Mouse (Mus musculus): ENCODE measurements around the gene Cd7.
"Not testable (repeated sequence)": the region's sequence is repeated elsewhere in the genome, so short reads cannot be mapped to it uniquely, and the experiment has no call there.

The Cd7 gene

DNA sequence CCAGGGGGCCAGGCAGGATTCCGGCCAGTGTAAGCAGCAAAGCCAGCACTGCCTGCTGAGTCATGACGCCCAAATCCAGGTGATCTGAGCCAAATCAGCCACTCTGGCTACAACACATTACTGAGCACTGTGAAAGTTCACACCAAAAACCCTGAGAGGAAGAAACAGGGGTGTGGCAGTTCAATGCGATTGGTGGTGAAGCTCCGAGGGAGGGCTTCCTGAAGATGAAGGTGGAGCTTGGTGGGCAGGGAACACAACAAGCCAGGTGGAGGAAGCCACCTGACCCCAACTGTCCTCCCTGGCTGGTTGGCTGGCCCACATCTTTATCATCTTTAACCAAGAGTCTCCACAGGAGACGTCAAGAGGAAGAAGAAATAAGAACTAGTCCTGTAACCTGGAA is at the start of gene Cd7:
Cd7 (minus strand) TSS at position 117 of the 400 bp plus-strand sequence.
- DNase-seq = no peak

DNA sequence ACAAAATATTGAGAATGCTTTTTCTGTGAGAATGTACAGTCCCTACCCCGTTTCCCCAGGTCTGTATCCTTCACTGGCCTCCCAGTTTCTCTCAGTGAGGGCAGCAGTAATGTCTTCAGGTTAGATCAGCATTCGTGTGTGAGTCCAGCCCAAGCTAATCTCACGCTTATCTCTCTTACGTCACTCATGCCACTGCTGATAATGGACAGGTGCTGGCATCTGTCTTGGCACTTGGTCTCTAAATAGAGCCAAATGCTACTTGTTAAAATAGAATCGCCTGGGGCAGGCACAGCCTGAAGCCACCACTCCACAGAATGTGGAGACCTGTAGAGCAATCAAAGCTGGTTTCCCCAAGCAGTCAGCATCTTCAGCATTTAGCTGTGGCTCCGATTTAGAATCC is 49.8 kb upstream of the Cd7 start:
- DNase-seq = no peak

DNA sequence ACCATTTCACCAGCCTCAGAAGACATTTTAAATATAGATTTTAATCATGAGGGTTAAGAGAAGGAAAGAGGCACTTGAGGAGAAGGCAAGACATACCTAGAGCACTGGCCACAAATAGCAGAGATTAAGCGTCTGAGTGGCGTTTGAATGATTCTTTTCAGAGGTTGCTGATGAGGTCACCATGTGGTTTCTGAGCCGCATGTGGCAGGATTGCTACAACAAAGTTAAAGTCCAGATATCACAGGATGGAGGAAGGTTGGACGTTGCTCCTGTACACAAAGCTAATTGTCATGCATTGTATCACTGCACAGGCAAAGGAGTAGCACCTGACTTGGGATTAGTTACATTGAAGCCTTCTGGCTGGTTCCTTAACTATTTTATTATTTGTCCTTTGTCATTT is 47.1 kb upstream of the Cd7 start:
- DNase-seq = no peak

DNA sequence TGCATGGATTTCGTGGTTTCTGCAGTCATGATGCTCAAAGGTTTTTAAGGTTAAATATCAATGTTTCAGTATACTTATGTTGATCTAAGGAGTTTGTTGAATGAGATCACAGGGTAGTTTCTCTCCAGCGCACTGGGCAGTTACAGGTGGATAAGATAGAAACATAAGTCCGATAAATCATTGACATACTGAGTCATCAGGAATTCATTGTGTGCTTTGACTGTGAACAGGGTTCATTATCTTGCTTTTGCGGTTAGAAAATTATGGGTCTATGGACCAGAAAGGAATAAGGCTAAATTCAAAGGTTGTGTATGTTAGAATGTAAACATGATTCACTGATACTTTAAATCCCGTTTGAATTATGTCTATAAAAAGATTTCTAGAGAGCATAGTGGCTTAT is 46.0 kb upstream of the Cd7 start:
- no peak for DNase-seq

DNA sequence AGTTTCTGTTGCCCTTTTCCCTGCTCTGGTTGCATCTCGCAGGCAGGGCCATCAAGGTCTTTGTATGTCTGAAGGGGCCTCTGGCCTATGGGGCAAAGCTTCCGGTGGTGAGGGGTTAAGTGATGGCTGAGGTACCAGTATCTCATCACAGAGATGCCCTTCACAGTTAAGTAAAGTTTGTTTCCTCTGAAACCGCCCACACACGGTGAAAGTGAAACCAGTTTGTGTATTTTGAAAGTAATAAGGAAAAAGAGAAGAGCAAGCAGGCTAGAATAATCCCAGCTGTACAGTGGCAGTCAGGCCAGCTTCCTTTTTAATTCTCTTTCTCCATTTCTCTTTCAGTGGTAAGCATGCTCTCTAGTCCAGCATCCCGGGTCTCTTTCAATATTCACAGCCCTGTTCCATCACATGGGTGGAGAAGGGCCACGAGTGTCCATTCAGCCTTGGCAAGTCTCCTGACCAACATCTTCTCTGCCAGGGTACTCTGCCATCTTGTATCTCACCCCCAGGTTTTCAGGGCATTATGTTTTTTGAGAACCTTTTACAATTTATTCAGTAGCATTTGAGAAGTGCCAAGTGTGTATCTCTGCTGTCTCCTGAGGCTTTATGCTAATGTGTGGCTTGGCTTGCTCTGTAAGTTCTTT is 43.8 kb upstream of the Cd7 start:
- peak; percentile 78 to 80 for DNase-seq

DNA sequence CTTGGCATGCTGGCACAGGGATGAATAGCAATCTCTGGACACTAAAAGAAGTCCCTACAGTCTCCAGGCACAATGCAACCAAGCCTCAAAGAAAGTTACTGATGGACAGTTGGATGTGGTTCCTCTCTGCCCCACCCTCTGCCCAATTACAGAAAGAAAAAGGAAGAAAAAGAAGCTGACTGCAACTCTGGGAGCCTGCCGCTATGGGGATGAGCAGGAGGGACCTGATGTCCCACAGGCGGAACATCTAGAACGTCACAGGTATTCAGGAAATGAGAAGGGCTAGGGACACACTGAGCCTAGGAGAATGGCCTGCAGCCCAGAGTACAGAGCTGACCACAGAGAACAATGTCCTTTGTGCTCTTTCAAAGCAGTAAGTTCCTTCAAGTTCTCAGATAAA is 43.0 kb upstream of the Cd7 start:
- DNase-seq = no peak

DNA sequence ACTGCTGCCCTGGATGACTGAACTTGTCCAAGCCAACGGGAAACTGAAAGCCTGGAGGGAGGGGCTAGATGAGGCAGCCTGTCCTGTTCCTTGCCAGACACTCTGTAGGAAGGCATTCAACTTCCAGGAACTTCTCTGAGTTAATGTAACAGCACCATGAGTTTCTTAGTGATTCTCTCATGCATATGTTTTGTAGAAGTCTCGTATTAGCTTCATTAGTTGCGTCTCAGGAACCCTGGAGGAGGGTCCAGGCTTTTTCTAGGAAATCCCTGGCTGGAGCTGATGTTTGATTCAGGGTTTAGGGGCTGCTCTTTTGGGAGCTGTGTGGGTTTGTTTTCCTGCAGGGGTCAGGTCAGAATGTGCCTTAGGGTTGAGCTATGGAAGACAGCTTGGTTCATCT is 41.9 kb upstream of the Cd7 start, which contains the start of gene Sectm1a:
Sectm1a (minus strand) TSS at position 101 of the 400 bp plus-strand sequence.
- no peak for DNase-seq

DNA sequence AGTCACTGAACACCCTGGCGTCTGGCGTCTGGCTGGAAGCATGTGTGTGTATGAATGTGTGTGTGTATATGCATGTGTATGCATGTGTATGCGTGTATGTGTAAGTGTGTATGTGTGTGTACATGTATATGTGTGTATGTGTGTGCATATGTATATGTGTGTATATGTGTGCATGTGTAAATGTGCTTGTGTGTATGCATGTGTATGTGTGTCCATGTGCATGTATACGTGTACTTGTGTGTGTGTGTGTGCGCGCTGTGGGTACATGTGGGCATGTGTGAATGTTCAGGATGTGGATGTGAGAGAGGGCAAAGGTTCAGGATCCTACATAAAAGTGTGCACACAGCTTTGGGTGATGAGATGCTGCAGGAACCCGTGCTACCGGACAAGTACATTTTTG is 41.1 kb upstream of the Cd7 start:
- no peak for DNase-seq

DNA sequence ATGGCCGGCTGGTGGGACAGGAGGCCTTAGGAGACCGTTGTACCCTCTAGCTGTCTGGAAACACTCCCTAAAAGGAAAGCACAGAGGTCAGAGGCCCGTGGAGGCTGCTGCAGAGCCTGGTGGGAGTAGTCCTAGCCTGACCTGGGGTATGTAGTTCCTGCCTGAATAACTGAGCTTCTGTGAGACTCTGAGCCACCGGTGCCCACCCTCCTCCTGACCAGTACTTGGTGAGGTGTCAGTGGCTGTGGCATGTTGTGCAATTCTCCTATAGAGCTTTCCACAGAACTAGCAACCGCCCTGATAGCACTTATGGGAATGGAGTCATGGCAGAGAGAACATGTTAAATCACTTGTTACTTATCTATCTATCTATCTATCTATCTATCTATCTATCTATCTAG is 36.4 kb upstream of the Cd7 start:
- no peak for DNase-seq

DNA sequence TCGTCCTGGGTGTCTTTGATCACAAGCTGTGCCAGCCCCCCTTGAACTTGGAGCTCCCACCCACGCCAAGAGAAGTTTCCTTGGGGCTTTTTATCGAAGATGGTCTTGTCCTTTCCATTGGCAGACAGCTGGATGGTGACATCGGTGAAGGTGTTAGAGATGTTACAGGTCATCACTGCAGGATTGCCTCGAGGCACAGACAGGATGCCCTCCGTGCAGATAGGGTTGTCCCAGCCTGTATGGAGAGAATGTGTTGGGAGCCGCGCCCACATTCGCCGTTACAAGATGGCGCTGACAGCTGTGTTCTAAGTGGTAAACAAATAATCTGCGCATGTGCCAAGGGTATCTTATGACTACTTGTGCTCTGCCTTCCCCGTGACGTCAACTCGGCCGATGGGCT is 30.4 kb upstream of the Cd7 start:
- not testable (repeated sequence) for DNase-seq

DNA sequence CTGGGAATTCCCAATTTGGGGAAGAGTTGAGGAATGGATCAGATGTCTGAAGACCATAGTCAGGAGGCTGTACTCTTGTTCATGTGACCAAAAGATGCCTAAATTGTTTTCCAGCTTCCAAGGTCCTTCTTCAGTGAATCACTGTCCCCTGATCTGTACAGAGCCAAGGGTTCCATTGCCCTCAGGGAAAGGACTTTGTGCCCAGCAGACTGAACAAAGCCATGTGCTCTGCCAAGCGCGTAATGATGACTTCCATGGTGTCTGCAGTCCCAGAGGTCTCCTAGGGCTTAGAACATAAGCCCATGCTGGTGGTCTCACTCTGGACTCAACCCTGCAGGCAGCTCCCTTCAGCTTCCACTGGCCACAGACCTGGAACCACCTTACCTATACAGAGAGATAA is 28.7 kb upstream of the Cd7 start:
- DNase-seq = no peak

DNA sequence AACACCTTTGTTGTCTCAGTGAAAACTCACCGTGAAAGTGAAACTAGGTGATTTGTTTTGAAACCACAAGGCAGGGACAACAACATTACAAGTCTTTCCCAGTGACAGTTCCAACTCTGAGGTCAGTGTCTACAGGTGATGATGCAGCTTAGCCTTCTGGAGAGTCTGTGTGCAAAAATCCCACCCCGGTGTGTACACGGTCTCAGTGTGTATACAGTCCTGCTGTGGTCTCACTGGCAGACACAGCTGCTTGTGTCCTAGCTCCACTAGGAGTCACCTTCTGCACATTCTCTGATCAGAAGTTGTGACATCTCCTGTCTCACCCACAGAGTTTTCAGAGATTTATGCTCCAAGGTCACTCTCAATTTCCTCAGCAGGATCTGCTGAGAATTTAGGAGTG is 25.0 kb upstream of the Cd7 start:
- DNase-seq = no peak

DNA sequence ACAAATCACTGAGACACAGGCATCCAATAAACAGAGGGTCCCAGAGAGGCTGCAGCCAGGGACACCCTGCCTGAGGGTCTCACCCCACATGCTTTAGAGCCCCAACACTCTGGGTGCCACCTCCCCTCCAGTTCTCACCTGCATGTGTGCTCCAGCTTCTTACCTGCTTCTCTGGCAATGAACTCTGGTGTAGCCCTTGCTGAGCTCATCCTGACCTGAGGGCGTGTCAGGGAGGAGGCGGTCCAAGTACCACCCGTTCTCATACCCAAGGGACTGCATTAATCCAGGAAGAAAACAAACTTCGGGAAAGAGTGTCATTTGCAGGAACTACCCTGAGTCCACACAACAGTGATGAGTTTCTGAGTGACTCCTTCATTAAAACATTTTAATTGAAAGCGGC is 24.2 kb upstream of the Cd7 start, which contains the start of gene Sectm1b:
Sectm1b (minus strand) TSS at position 191 of the 400 bp plus-strand sequence.
- no peak for DNase-seq

DNA sequence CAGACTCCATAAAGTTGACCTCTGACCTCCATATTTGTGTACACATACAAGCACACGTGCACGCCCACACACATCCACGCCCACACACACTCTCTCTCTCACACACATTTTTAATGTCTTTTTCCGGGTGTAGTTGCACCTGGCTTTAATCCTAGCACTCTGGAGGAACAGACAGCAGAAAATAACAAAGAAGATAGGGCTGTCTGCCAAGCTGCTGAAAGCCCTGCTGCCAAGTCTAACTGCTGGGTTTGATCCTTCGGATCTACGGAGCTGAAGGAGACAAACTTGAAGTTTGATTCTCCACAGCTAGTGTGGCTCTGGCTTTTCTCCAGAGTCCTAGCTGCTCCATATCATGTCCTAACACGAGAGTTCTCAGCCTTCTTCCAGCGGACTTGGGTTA is 22.4 kb upstream of the Cd7 start:
- no peak for DNase-seq

DNA sequence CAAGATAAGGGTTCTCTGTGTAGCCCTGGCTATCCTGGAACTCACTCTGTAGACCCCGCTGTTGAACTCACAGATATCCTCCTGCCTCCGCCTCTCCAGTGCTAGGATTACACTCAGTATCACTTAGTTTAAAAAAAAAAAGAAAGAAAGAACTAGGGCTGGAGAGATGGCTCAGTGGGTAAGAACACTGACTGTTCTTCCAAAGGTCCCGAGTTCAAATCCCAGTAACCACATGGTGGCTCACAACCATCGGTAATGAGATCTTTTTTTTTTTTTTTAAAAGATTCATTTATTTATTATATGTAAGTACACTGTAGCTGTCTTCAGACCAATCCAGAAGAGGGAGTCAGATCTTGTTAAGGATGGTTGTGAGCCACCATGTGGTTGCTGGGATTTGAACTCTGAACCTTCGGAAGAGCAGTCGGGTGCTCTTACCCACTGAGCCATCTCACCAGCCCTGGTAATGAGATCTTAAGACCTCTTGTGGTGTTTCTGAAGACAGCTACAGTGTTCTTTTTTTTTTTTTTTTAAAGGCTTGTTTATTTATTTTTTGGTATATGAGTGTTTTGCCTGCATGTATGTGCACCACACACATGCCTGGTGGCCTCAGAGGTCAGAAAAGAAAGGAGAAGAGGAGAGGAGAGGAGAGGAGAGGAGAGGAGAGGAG is 21.3 kb upstream of the Cd7 start:
- DNase-seq = not testable (repeated sequence)

DNA sequence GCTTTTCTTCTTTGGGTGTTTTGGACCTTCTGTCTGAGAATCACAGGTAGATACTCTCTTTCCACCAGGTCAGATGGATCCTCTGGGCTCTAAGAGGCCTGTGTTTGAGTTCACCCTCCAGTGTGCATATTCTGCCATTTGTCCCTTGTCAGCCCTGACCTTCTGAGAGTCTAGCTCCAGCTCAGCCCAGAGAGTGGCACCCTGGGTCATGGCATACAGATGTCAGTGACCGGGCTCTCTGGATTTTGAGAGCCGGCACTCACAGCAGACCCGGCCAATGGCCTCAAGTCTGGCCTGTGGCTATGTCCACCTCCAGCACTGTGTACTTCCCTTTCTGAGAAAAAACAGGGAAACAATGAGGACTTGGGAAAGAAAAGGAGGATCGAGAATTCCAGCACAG is 20.3 kb upstream of the Cd7 start:
- no peak for DNase-seq

DNA sequence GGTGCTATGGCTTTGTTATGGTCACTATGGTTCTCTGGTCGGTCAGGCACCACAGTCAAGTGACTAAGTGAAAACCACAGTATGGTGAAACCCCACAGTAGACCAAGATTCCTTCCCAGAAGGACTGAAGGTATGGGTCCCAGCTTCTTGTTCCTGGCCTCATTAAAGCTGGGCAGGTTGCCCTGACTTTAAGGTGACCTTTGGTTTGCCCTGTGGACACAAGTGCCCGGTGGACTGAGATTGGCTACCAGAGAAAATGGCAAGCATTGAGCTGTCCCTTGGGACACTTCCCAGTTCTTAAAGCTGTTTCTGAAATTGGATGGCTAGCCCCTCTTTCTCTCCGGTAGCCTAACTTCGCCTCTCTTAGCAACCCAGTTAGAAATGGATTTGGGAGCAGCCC is 19.7 kb upstream of the Cd7 start:
- no peak for DNase-seq

DNA sequence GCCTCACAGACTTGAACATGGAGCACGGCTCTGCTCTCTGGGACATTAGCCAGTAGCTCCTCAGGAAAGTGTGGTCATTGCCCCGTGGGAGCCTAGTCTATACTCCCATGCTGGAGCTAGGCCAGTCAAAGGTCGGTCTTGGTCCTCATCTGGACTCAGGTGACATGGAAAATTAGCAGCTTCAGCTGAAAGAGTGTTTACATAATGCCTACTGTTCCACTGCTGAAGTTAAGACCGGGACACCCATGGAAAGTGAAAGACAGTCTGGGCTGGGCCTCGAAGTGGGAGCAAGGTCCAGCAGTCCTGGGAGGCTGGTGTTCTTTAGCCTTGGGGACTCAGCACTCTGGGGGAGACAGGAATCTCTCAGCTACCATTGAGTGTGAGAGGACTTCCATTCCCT is 18.9 kb upstream of the Cd7 start:
- no peak for DNase-seq

DNA sequence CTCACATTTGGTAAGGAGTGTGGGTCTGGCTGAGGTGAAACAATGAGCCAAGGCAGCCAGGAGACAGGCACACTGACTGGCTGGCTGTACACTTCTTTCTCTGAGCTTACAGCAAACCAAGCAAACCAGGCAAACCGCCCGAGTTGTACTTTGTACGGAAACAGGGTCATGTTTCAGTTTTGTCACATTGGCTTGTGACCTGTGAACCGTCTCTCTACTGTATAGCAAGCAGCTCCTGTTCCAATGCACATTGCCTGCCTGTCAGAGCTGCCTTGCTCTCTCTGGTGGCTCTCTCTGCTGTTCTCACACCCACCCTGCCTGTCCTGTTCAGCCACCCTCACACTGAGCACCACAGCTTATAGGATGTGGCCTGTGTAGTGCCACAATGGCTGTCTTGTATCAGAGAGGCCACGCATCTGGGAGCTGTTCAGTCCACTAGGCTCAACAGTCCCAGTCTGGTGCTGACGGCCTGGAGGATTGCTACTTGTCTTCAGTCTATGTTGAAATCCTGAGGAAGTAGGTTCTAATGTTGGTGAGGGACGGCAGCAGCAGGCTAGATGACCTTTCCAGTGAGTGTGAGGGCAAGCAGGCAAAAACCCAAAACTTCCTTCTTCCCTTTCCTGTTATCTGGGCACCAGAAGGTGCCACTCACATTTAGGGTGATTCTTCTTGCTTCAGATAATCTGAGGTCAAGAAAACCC is 17.5 kb upstream of the Cd7 start:
- no peak for DNase-seq

DNA sequence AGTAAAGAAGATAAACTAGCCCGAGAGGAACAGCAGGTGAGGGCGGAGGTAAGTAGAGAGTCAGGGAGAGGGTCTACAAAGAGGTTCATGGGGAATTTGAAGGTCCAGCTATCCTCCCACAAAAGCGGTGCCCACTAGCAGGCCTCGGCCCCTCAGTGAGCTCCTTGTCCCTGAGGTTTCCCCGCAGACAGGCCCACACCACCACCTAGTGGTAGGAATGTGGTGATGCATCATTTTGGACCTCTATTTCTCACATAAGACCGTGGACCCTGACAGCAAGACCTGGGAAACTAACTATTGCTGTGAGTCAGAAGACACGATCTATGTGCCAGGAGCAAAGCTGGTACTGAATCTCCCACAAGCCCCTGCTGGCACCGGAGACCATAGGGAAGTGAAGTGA is 14.3 kb upstream of the Cd7 start:
- peak; percentile 74 to 79 for DNase-seq

DNA sequence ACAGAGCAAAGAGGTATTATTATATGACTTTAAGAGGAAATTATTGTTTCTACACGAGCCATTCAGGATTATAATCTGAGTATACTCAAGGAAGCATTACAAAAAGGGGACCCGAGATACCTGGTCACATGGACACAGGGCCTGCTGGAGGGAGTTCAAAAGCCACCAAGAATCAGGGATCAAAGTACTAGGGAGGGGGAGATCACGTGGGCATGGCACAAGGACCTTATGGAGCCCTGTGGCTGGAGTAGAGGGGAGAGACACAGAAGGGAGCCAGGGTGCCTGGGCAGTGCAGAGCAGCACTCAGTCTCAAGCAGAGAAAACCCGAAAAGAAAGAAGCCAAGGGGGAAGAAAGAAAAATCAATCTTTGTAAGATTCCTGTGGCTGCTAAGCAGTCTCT is 13.2 kb upstream of the Cd7 start:
- DNase-seq = no peak

DNA sequence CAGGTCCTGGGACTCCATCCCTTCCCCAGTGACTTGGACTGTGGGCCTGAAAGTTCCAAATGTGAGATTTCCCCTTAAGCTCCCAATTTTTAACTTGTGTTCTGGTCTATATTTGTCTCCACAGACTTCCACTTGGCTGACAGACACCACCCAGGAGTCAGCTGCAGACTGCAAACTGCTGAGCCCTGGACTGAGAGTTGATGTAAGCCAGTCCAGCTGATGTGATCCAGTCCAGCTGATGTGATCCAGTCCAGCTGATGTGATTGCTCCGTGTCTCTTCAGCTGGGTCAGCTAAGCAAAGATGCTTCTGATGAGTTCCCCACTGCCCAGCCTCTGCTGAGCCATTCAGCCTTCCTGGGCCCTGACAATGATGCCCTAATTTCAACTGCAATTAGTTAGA is 12.6 kb upstream of the Cd7 start:
- no peak for DNase-seq

DNA sequence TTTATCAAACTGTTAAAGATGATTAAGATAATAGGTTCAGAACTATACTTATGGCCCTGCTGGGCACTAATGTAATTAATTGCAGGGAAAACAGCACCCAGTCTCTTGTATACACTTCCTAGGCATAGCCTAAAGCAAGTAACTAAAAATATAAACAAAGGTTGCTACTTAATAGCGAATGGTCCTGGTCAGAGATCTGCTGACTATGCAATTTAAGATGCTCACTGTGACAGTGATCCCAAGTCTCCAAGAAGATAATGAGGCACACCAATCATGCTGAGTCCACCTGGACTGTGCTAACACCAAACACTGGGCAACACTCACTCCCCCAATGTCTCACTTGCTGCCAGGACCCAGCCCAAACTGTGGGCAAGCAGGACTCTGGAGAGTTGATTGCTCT is 10.6 kb upstream of the Cd7 start:
- DNase-seq = no peak

DNA sequence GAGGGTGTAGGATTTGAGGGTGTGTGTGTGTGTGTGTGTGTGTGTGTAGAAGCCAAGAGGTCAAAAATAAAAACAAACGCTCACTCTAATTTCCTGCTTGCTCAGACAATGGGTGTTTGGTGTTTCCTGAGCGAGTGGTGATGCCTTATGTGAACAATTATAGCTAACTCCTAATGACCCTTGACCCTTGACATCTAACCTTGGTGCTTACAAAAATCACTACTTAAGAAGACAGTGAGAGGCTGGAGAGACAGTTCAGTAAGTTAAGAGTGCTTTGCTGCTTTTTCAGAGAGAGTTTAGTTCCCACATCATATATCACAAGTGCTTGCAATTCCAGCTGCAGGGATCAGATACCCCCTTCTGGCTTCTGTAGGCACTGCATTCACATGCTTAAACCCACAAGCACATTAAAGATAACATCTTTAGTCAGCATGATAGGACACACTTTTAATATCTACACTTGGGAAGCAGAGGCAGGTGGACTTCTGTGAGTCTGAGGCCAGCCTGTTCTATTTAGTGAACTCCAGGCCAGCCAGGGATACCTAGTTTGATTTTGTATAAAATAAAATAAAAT is 8.7 kb upstream of the Cd7 start:
- DNase-seq = no peak
